Mouse (Mus musculus) sigmoid colon, adult 10 weeks (tissue): ENCODE results near the gene Mapk13. TPM values are rescaled to one million over a fixed set of nuclear protein-coding genes. Genes with fewer than 3 reads are reported as not detected.

Source experiments
- polyA plus RNA-seq: library from polyadenylated mRNA; stranded (reverse); fragments of 350-450 nt; fragmentation: Illumina TruSeq; extraction: RNeasy Lipid Tissue Mini Kit (QIAGEN cat#74804); gene quantifications from one replicate; pipeline ENCODE4 v1.2.3, GENCODE M21; 2014; ENCODE audit warnings: low read depth, low replicate concordance

Gene Mapk13
- polyA plus RNA-seq, result 8.5 TPM

DNA sequence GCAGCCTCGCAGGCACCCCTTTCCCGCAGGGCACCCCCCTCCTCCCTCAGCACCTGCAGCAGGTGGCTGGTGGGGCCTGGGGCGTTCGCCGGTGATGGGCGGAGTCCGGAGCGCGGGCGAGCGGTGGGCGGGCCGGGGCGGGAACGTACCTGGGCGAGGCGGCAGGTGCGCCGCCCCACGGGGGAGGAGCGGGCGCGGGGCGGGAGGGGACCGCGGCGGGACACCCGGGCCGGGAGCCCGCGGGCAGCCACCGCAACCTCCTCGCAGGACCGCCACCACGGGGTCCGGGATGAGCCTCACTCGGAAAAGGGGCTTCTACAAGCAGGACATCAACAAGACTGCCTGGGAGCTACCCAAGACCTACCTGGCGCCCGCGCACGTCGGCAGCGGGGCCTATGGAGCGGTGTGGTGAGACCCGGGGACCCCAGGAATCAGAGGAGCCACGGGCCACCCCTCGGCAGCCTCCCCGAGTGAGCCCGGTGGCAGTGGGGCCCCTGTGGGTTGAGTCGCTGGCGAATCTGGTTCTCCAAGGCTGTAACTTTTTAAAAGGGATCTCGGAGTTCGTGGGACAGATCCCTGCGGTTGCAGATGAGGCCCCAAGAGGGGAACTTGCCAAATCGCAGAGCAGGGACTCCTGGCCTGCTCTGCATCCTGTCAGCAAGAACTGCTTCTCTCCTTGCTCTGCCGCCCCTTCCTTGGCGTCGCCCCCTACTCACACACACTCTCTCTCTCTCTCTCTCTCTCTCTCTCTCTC, at the start of gene Mapk13:
Mapk13 (plus strand) TSS at position 177 of the 754 bp plus-strand sequence.

DNA sequence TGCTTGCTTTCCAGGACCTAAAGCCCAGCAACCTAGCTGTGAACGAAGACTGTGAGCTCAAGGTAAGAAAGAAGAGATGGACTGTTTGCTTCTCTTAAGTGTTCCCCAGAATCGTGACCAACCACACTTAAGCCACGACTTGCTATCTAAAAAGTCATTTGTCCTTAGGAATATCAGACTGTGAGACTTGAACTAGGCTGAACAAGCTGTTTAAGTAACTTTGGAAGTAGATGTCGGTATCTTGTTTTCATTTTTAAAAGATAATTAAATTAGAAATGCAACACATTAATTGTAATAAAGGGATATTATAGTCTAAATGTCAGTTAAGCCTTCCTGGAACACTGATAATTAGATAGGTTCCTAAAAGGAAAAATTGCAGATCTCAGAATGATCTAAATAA, 43.3 kb upstream of the Mapk13 start, which contains the start of gene AC170998.1:
AC170998.1 (plus strand) TSS at position 301 of the 400 bp plus-strand sequence.

DNA sequence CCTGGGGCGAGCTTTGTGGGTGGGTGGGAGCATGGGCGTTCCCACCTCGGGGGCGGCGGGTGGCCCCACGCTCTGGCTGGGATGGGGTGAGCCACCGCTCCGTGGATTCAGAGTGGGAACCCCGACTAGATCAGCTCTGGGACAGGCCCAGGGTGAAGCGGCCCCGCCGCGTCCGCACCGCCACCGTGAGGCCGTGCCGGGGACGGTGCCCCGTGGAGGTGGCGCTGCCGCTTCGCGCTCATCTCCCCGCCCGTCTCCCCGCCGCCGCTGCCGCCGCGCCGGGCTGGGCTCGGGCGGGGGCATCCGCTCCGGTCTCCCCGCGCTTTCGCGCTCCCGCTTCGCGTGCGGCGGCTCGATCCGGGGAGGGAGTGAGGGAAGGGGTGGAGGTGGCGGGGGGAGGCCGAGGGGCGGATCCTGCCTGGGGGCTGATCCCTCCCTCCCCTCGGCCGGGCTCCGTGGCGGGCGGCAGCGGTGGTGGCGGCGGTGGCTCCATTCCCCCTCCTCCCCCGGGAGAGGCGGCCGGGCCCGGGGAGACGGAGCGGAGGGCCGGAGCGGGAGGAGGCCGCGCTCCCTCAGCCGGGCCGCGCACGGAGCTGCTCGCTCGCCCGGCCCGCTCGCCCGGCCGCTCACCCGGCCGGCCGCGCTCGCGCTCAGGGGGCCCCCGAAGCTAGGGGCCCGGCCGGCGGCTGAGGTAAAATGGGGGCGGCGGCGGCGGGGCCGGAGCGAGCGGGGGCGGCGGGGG, 31.7 kb downstream of the Mapk13 start, which contains the start of gene Brpf3:
Brpf3 (plus strand) TSS at position 420 of the 742 bp plus-strand sequence.

Other genes with a start within 250 kb of the Mapk13 start
- not detected for gene Armc12, start 238.5 kb upstream of the Mapk13 start, polyA plus RNA-seq
- gene Clpsl2, start 219.9 kb upstream of the Mapk13 start, polyA plus RNA-seq, result not detected
- 4.1 TPM for gene Clps, start 208.5 kb upstream of the Mapk13 start, polyA plus RNA-seq
- not detected for gene Lhfpl5, start 193.7 kb upstream of the Mapk13 start, polyA plus RNA-seq
- gene Srpk1, start 146.6 kb upstream of the Mapk13 start, polyA plus RNA-seq, result 151 TPM
- gene Slc26a8, start 79.1 kb upstream of the Mapk13 start, polyA plus RNA-seq, result not detected
- gene Mapk14, start 78.0 kb upstream of the Mapk13 start, polyA plus RNA-seq, result 59.6 TPM
- 7.2 TPM for gene AC170998.1, start 43.2 kb upstream of the Mapk13 start, polyA plus RNA-seq
- gene Brpf3, start 31.8 kb downstream of the Mapk13 start, polyA plus RNA-seq, result 65.9 TPM
- 0.82 TPM for gene Pnpla1, start 89.1 kb downstream of the Mapk13 start, polyA plus RNA-seq
- gene 4930539E08Rik, start 146.0 kb downstream of the Mapk13 start, polyA plus RNA-seq, result 53.6 TPM
- gene Pxt1, start 174.5 kb downstream of the Mapk13 start, polyA plus RNA-seq, result not detected
- 40.3 TPM for gene Kctd20, start 182.7 kb downstream of the Mapk13 start, polyA plus RNA-seq
- 206 TPM for gene Stk38, start 238.7 kb downstream of the Mapk13 start, polyA plus RNA-seq